8 mouse cellular contexts compared by ENCODE assay signal in the genomic region with DNA sequence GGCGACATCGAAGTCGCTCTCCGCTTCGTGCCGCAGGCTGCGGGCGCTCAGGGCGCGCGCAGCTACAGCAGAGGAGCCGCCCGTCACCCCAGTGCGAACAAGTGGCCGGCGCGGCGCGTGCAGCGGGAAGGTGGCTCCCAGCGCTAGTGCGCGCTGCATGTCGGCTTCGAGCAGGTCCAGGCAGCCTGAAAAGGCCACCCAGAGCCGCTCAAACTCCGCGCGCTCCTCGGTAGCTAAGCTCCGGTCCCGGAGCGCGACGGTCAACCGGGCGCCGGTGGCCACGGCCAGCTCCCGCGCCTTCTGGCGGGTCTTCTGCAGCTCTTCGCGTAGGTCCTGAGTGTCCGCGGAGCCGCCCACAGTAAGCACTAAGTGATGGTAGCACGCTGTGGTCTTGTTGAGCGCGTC. TPM values are rescaled to one million over a fixed set of nuclear protein-coding genes. Genes with fewer than 3 reads are reported as not detected.
DNase-seq lines count a peak whose midpoint lies in the region; ATAC-seq and TF ChIP-seq lines count a peak whose summit lies in the region.

No protein-coding gene starts in this region.

- peak overlapping the region; percentile 39 for H3K9ac ChIP-seq in forebrain, embryonic 11.5 days (ENCODE audit: low read length)
- peak overlapping the region; percentile 57 for H3K9ac ChIP-seq in intestine, embryonic 14.5 days (ENCODE audit: low read length)
- peak overlapping the region; percentile 57 for H3K9ac ChIP-seq in lung, embryonic 16.5 days (ENCODE audit: low read length)

- no peak for TF ChIP-seq POLR2A in cerebellum, adult 2 months (IDR thresholded peaks at IDR 0.05; ENCODE audit: borderline replicate concordance, insufficient read depth, low read length)
- TF ChIP-seq POLR2A in small intestine, adult 2 months (IDR thresholded peaks at IDR 0.05; ENCODE audit: low read depth, low read length), result no peak

- peak overlapping the region; percentile 98 for H3K4me2 ChIP-seq in forebrain, embryonic 11.5 days (ENCODE audit: low read depth, low read length, severe bottlenecking)
- peak overlapping the region; percentile 100 for H3K4me2 ChIP-seq in intestine, embryonic 14.5 days (ENCODE audit: low read length)
- H3K4me2 ChIP-seq in lung, embryonic 16.5 days (ENCODE audit: low read depth, low read length), result peak overlapping the region; percentile 97

- H3K36me3 ChIP-seq in G1E (replicated peaks), result peaks cover 25% of the 10 kb centered on the region
- no peaks in the 10 kb centered on the region for H3K36me3 ChIP-seq in forebrain, embryonic 11.5 days (ENCODE audit: control insufficient read depth, insufficient read depth, low read length)
- no peaks in the 10 kb centered on the region for H3K36me3 ChIP-seq in intestine, embryonic 14.5 days (ENCODE audit: control insufficient read depth, insufficient read depth, low read length)
- H3K36me3 ChIP-seq in lung, embryonic 16.5 days (ENCODE audit: control insufficient read depth, insufficient read depth, low read length), result no peaks in the 10 kb centered on the region
- H3K36me3 ChIP-seq in small intestine, adult 2 months (ENCODE audit: control insufficient read depth, insufficient read depth, low read length), result no peaks in the 10 kb centered on the region

- H3K9me3 ChIP-seq in G1E (replicated peaks), result no peaks in the 10 kb centered on the region; the same call in 1 of the 2 replicates
- H3K9me3 ChIP-seq in forebrain, embryonic 11.5 days (ENCODE audit: control insufficient read depth, low read length), result no peaks in the 10 kb centered on the region
- H3K9me3 ChIP-seq in intestine, embryonic 14.5 days (ENCODE audit: control insufficient read depth, low read length), result no peaks in the 10 kb centered on the region
- no peaks in the 10 kb centered on the region for H3K9me3 ChIP-seq in lung, embryonic 16.5 days (ENCODE audit: control insufficient read depth, low read length)

- under 1% methylated on average over 50 of the region's 50 CpGs for WGBS in cerebellum, adult 2 months
- WGBS in forebrain, embryonic 11.5 days, result under 1% methylated on average over 50 of the region's 50 CpGs
- WGBS in intestine, embryonic 14.5 days, result under 1% methylated on average over 50 of the region's 50 CpGs
- WGBS in lung, embryonic 16.5 days, result under 1% methylated on average over 50 of the region's 50 CpGs
- WGBS in small intestine, adult 2 months, result under 1% methylated on average over 50 of the region's 50 CpGs

- H3K27ac ChIP-seq in cerebellum, adult 2 months (ENCODE audit: insufficient read depth, low read length), result no peak overlapping the region
- H3K27ac ChIP-seq in forebrain, embryonic 11.5 days (ENCODE audit: low read depth, low read length), result no peak overlapping the region; the same call in 1 of the 2 replicates
- H3K27ac ChIP-seq in intestine, embryonic 14.5 days (ENCODE audit: low read depth), result no peak overlapping the region
- no peak overlapping the region for H3K27ac ChIP-seq in lung, embryonic 16.5 days (ENCODE audit: low read length)
- no peak overlapping the region for H3K27ac ChIP-seq in small intestine, adult 2 months (ENCODE audit: insufficient read depth, low read depth, low read length)

- TF ChIP-seq CTCF in cerebellum, adult 2 months (IDR thresholded peaks at IDR 0.05; ENCODE audit: borderline replicate concordance, insufficient read depth, low read depth, low read length), result no peak
- no peak for TF ChIP-seq CTCF in G1E (IDR thresholded peaks at IDR 0.05; ENCODE audit: low read depth, low read length)
- TF ChIP-seq CTCF in small intestine, adult 2 months (IDR thresholded peaks at IDR 0.05; ENCODE audit: extremely low read depth, insufficient read length, insufficient replicate concordance, low read depth, low read length), result no peak

- peaks cover 10% of the 10 kb centered on the region for H3K4me1 ChIP-seq in cerebellum, adult 2 months (ENCODE audit: control insufficient read depth, insufficient read depth, low read length)
- H3K4me1 ChIP-seq in G1E (ENCODE audit: insufficient read depth, low read depth, low read length), result peaks cover 62% of the 10 kb centered on the region
- peaks cover 15% of the 10 kb centered on the region; the same call in 1 of the 2 replicates for H3K4me1 ChIP-seq in forebrain, embryonic 11.5 days (replicated peaks; ENCODE audit: control insufficient read depth, insufficient read depth, low read length)
- H3K4me1 ChIP-seq in intestine, embryonic 14.5 days (replicated peaks; ENCODE audit: control insufficient read depth, insufficient read depth, low read length), result peaks cover 6% of the 10 kb centered on the region
- peaks cover 12% of the 10 kb centered on the region for H3K4me1 ChIP-seq in lung, embryonic 16.5 days (replicated peaks; ENCODE audit: control insufficient read depth, insufficient read depth, low read length)
- peaks cover 5% of the 10 kb centered on the region for H3K4me1 ChIP-seq in small intestine, adult 2 months (ENCODE audit: control insufficient read depth, insufficient read depth, insufficient read length, low read length)

- H3K27me3 ChIP-seq in cerebellum, adult 2 months (ENCODE audit: control insufficient read depth, insufficient read depth, low read length), result no peaks in the 10 kb centered on the region
- peaks cover 15% of the 10 kb centered on the region; the same call in 1 of the 2 replicates for H3K27me3 ChIP-seq in G1E (ENCODE audit: insufficient read depth, low read length)
- peaks cover 29% of the 10 kb centered on the region for H3K27me3 ChIP-seq in forebrain, embryonic 11.5 days (ENCODE audit: control insufficient read depth, insufficient read depth, low read length)
- peaks cover 22% of the 10 kb centered on the region for H3K27me3 ChIP-seq in intestine, embryonic 14.5 days (replicated peaks; ENCODE audit: control insufficient read depth, insufficient read depth, low read length)
- H3K27me3 ChIP-seq in lung, embryonic 16.5 days (ENCODE audit: control insufficient read depth, insufficient read depth, low read depth, low read length), result peaks cover 25% of the 10 kb centered on the region
- peaks cover 19% of the 10 kb centered on the region for H3K27me3 ChIP-seq in small intestine, adult 2 months (ENCODE audit: control insufficient read depth, insufficient read depth, low read length)

- no peak for ATAC-seq in G1E (ENCODE audit: extremely low read depth, insufficient number of reproducible peaks, low FRiP score, poor library complexity, severe bottlenecking)
- 0 out of 2 replicates have a peak, but pooled peaks have one; percentile 1 for ATAC-seq in forebrain, embryonic 11.5 days (replicated peaks; ENCODE audit: low FRiP score)
- ATAC-seq in intestine, embryonic 14.5 days (replicated peaks; ENCODE audit: low FRiP score, low TSS enrichment, low read depth), result no peak
- no peak for ATAC-seq in lung, embryonic 16.5 days (ENCODE audit: low read depth)
- no peak for ATAC-seq in megakaryocyte-erythroid progenitor cell, adult 5-6 weeks (replicated peaks; ENCODE audit: low FRiP score, low TSS enrichment, poor library complexity, severe bottlenecking)

- H3K4me3 ChIP-seq in cerebellum, adult 2 months (replicated peaks; ENCODE audit: insufficient read depth, low read depth, low read length), result peak overlapping the region; percentile 39
- H3K4me3 ChIP-seq in G1E (ENCODE audit: low read depth, low read length), result peak overlapping the region; percentile 95
- H3K4me3 ChIP-seq in forebrain, embryonic 11.5 days (ENCODE audit: low read depth, low read length), result peak overlapping the region; percentile 66
- peak overlapping the region; percentile 94 for H3K4me3 ChIP-seq in intestine, embryonic 14.5 days (ENCODE audit: low read depth, low read length)
- peak overlapping the region; percentile 78 for H3K4me3 ChIP-seq in lung, embryonic 16.5 days (ENCODE audit: low read length)
- H3K4me3 ChIP-seq in small intestine, adult 2 months (ENCODE audit: low read depth, low read length), result peak overlapping the region; percentile 86

- DNase-seq in cerebellum, adult 2 months, result peak; percentile 29 to 39
- DNase-seq in cerebellum, adult 11 months, result no peak
- DNase-seq in G1E (ENCODE audit: low spot score), result peak; percentile 20
- DNase-seq in forebrain, embryonic 11.5 days (ENCODE audit: low spot score), result peak; percentile 67
- DNase-seq in intestine, embryonic 14.5 days (ENCODE audit: low spot score), result no peak

RNA-seq across cellular contexts. Expression of a gene that starts 0.6 kb away (rescaled TPM):
- 0.03 and 0.07 TPM in 2 replicates for polyA plus RNA-seq in cerebellum, adult 2 months (2012; rRNA removed)
- 6.4 and 6.9 TPM in 2 replicates for total RNA-seq in G1E (2014; fragmentation: Nextera tagmentation)
- total RNA-seq in G1E (2017), result 14.6 and 16.3 TPM in 2 replicates
- polyA plus RNA-seq in G1E (2012), result 0.54 and 0.59 TPM in 2 replicates
- polyA plus RNA-seq in forebrain, embryonic 11.5 days (2014; fragmentation: Nextera tagmentation; extraction: Ambion mirVana), result 0.21 and 0.32 TPM in 2 replicates
- 0.16 and 0.23 TPM in 2 replicates for polyA plus RNA-seq in intestine, embryonic 14.5 days (2014; fragmentation: Nextera tagmentation; extraction: Ambion mirVana)
- polyA plus RNA-seq in lung, embryonic 16.5 days (2015; fragmentation: Nextera tagmentation; extraction: Ambion mirVana), result 0.06 and 0.13 TPM in 2 replicates
- 0.03 TPM in 2 replicates for polyA plus RNA-seq in small intestine, adult 2 months (2012; rRNA removed)
- total RNA-seq in megakaryocyte-erythroid progenitor cell, adult 5-6 weeks (2014; fragmentation: Nextera tagmentation), result 4.6 and 5.6 TPM in 2 replicates
- total RNA-seq in megakaryocyte-erythroid progenitor cell, adult 5-6 weeks (2017), result 3.1 and 4.0 TPM in 2 replicates

RNA-seq across cellular contexts. Expression of a gene that starts 1.3 kb away (rescaled TPM):
- polyA plus RNA-seq in cerebellum, adult 2 months (2012; rRNA removed), result 23.5 and 25.0 TPM in 2 replicates
- total RNA-seq in G1E (2014; fragmentation: Nextera tagmentation) (130 and 163 TPM in 2 replicates), G1E (2017) (247 and 248 TPM in 2 replicates)
- 165 and 202 TPM in 2 replicates for polyA plus RNA-seq in G1E (2012)
- 30.5 and 35.9 TPM in 2 replicates for polyA plus RNA-seq in forebrain, embryonic 11.5 days (2014; fragmentation: Nextera tagmentation; extraction: Ambion mirVana)
- 41.4 and 43.5 TPM in 2 replicates for polyA plus RNA-seq in intestine, embryonic 14.5 days (2014; fragmentation: Nextera tagmentation; extraction: Ambion mirVana)
- 36.2 and 36.3 TPM in 2 replicates for polyA plus RNA-seq in lung, embryonic 16.5 days (2015; fragmentation: Nextera tagmentation; extraction: Ambion mirVana)
- polyA plus RNA-seq in small intestine, adult 2 months (2012; rRNA removed), result 8.5 and 13.5 TPM in 2 replicates
- total RNA-seq in megakaryocyte-erythroid progenitor cell, adult 5-6 weeks (2014; fragmentation: Nextera tagmentation), result 56.5 and 74.1 TPM in 2 replicates
- total RNA-seq in megakaryocyte-erythroid progenitor cell, adult 5-6 weeks (2017), result 45.4 and 57.9 TPM in 2 replicates

RNA-seq across cellular contexts. Expression of a gene that starts 28.7 kb away (rescaled TPM):
- polyA plus RNA-seq in cerebellum, adult 2 months (2012; rRNA removed), result 88.4 and 103 TPM in 2 replicates
- total RNA-seq in G1E (2014; fragmentation: Nextera tagmentation), result 122 and 136 TPM in 2 replicates
- 79.1 and 85.6 TPM in 2 replicates for total RNA-seq in G1E (2017)
- polyA plus RNA-seq in G1E (2012), result 30.1 and 31.9 TPM in 2 replicates
- 43.3 and 45.7 TPM in 2 replicates for polyA plus RNA-seq in forebrain, embryonic 11.5 days (2014; fragmentation: Nextera tagmentation; extraction: Ambion mirVana)
- 98.6 and 117 TPM in 2 replicates for polyA plus RNA-seq in intestine, embryonic 14.5 days (2014; fragmentation: Nextera tagmentation; extraction: Ambion mirVana)
- polyA plus RNA-seq in lung, embryonic 16.5 days (2015; fragmentation: Nextera tagmentation; extraction: Ambion mirVana), result 41.6 and 42.1 TPM in 2 replicates
- polyA plus RNA-seq in small intestine, adult 2 months (2012; rRNA removed), result 51.8 and 60.5 TPM in 2 replicates
- 116 and 170 TPM in 2 replicates for total RNA-seq in megakaryocyte-erythroid progenitor cell, adult 5-6 weeks (2014; fragmentation: Nextera tagmentation)
- 55.2 and 71.9 TPM in 2 replicates for total RNA-seq in megakaryocyte-erythroid progenitor cell, adult 5-6 weeks (2017)

RNA-seq across cellular contexts. Expression of a gene that starts 47.2 kb away (rescaled TPM):
- 0.35 and 0.54 TPM in 2 replicates for polyA plus RNA-seq in cerebellum, adult 2 months (2012; rRNA removed)
- total RNA-seq in G1E (2014; fragmentation: Nextera tagmentation), result 0.23 TPM in 1 of 2 replicates, not detected in the other
- total RNA-seq in G1E (2017), result not detected in 2 replicates
- polyA plus RNA-seq in G1E (2012), result not detected in 2 replicates
- not detected in 2 replicates for polyA plus RNA-seq in forebrain, embryonic 11.5 days (2014; fragmentation: Nextera tagmentation; extraction: Ambion mirVana)
- polyA plus RNA-seq in intestine, embryonic 14.5 days (2014; fragmentation: Nextera tagmentation; extraction: Ambion mirVana), result 0.46 and 0.67 TPM in 2 replicates
- 0.15 and 0.33 TPM in 2 replicates for polyA plus RNA-seq in lung, embryonic 16.5 days (2015; fragmentation: Nextera tagmentation; extraction: Ambion mirVana)
- not detected in 2 replicates for polyA plus RNA-seq in small intestine, adult 2 months (2012; rRNA removed)
- total RNA-seq in megakaryocyte-erythroid progenitor cell, adult 5-6 weeks (2014; fragmentation: Nextera tagmentation), result 0.11 TPM in 1 of 2 replicates, not detected in the other
- not detected in 2 replicates for total RNA-seq in megakaryocyte-erythroid progenitor cell, adult 5-6 weeks (2017)

Comparison
In these comparisons a context has a peak if more than half of its experiments do, and no peak if none do; other contexts are left out.
1. DNase-seq: peak in cerebellum, adult 2 months (2 of 2), G1E (single experiment) and forebrain, embryonic 11.5 days (single experiment); none in cerebellum, adult 11 months (single experiment) and intestine, embryonic 14.5 days (single experiment).
2. H3K4me3 ChIP-seq: peak in every context shown above with its lines; median percentile 95 in G1E; 94 in intestine, embryonic 14.5 days; 86 in small intestine, adult 2 months; 78 in lung, embryonic 16.5 days; 66 in forebrain, embryonic 11.5 days; 39 in cerebellum, adult 2 months.
3. Peak in every context shown above with its lines, with median percentiles within 50 percentile points of each other: H3K4me2 ChIP-seq and H3K9ac ChIP-seq.